Mouse (Mus musculus) left cerebral cortex, adult 6 months (tissue): Measurements from ENCODE around the gene Ms4a6c. TPM values are rescaled to one million over a fixed set of nuclear protein-coding genes. Genes with fewer than 3 reads are reported as not detected.

Experiments
- long read RNA-seq, 2 experiments: library from polyadenylated mRNA; unstranded; transcript quantifications; one replicate each; pipeline ENCODE4 v2.0.0; 2019 to 2020
- polyA plus RNA-seq: library from polyadenylated mRNA; unstranded; fragments of <200 nt; fragmentation: Nextera tagmentation; gene quantifications from 2 replicates; pipeline ENCODE4 v1.2.3, GENCODE M21; 2021

Gene Ms4a6c
- 0.59 and 0.72 TPM in 2 replicates for polyA plus RNA-seq
- long read RNA-seq, experiment 1, partial matches to known transcripts: 1 of 1 reads
- long read RNA-seq, experiment 1, other reads (novel, unspliced or antisense): 0 of 1 reads
- long read RNA-seq, experiment 2: 0 reads

GRCm38 (mm10) chr19:11469215-11469614 lies at the start of gene Ms4a6c:
Gene Ms4a6c, plus strand, starts transcription at chr19:11469366.

GRCm38 (mm10) chr19:11443338-11443737 lies 25.8 kb upstream of the Ms4a6c start, which contains the start of gene Ms4a4b:
Gene Ms4a4b, plus strand, starts transcription at chr19:11443553.

GRCm38 (mm10) chr19:11485746-11486145 lies 16.6 kb downstream of the Ms4a6c start, which contains the start of gene Gm8369:
Gene Gm8369, plus strand, starts transcription at chr19:11485938.

GRCm38 (mm10) chr19:11516246-11516645 lies 47.1 kb downstream of the Ms4a6c start, which contains the start of gene Ms4a6b:
Gene Ms4a6b, plus strand, starts transcription at chr19:11516512.

Other genes with a start within 250 kb of the Ms4a6c start
- not detected in 2 replicates for gene Ms4a12, start 236.9 kb upstream of the Ms4a6c start, polyA plus RNA-seq
- gene Ms4a1, start 203.1 kb upstream of the Ms4a6c start, polyA plus RNA-seq: not detected in 2 replicates
- gene Ms4a5, start 185.5 kb upstream of the Ms4a6c start, polyA plus RNA-seq: not detected in 2 replicates
- not detected in 2 replicates for gene Ms4a14, start 154.9 kb upstream of the Ms4a6c start, polyA plus RNA-seq
- gene Ms4a7, start 133.2 kb upstream of the Ms4a6c start, polyA plus RNA-seq: 1.0 and 1.7 TPM in 2 replicates
- 0.26 and 0.46 TPM in 2 replicates for gene Ms4a4a, start 93.8 kb upstream of the Ms4a6c start, polyA plus RNA-seq
- gene Ms4a4c, start 64.6 kb upstream of the Ms4a6c start, polyA plus RNA-seq: 0.06 TPM in 1 of 2 replicates, not detected in the other
- not detected in 2 replicates for gene Ms4a4b, start 25.8 kb upstream of the Ms4a6c start, polyA plus RNA-seq
- 0.28 and 0.63 TPM in 2 replicates for gene Gm8369, start 16.6 kb downstream of the Ms4a6c start, polyA plus RNA-seq
- gene Ms4a6b, start 47.1 kb downstream of the Ms4a6c start, polyA plus RNA-seq: 1.2 and 2.2 TPM in 2 replicates
- not detected in 2 replicates for gene Ms4a4d, start 67.4 kb downstream of the Ms4a6c start, polyA plus RNA-seq
- gene Ms4a6d, start 135.5 kb downstream of the Ms4a6c start, polyA plus RNA-seq: 1.7 and 1.8 TPM in 2 replicates
- not detected in 2 replicates for gene Ms4a2, start 154.4 kb downstream of the Ms4a6c start, polyA plus RNA-seq
- gene Ms4a3, start 171.5 kb downstream of the Ms4a6c start, polyA plus RNA-seq: not detected in 2 replicates
- not detected in 2 replicates for gene Oosp2, start 191.2 kb downstream of the Ms4a6c start, polyA plus RNA-seq
- not detected in 2 replicates for gene Oosp1, start 221.8 kb downstream of the Ms4a6c start, polyA plus RNA-seq
- not detected in 2 replicates for gene Oosp3, start 227.7 kb downstream of the Ms4a6c start, polyA plus RNA-seq